Mouse (Mus musculus): ENCODE data around the gene Pfkfb3.

DNA sequence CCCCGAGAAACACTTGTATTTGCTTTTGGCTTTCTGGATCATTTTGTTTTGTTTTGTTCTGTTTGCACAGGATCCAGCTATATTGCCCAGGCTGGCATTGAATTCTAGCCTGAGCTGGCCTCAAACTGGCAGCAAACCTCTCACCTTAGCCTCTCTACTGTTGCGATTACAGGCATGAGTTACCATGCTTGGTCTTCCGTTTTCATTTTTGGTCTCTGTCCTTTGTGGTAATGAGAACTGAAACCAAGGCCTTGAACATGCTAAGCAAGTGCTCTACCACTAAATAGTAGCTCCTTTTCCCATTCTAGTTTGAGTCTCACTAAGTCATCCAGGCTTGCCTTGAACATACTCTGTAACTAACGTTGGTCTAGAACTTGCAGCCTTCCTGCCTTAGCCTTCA is 63.3 kb downstream of the Pfkfb3 start:
- TF ChIP-seq CTCF (IDR thresholded peaks at IDR 0.05; ENCODE audit: low read depth, low read length) (no peak), POLR2A (IDR thresholded peaks at IDR 0.05; ENCODE audit: extremely low read depth, insufficient read depth, low read length) (no peak)
